ENCODE assay signal across 8 mouse cellular contexts in genomic region chr13:37824956-37825645, GRCm38 (mm10). TPM values are rescaled to one million over a fixed set of nuclear protein-coding genes. Genes with fewer than 3 reads are reported as not detected.
DNase-seq lines count a peak whose midpoint lies in the region; ATAC-seq and TF ChIP-seq lines count a peak whose summit lies in the region.

No protein-coding gene starts in this region.

- no peak for TF ChIP-seq POLR2A in lung, adult 2 months (IDR thresholded peaks at IDR 0.05; ENCODE audit: borderline replicate concordance, extremely low read depth, low read depth, low read length)

- H3K4me3 ChIP-seq in lung, adult 2 months (replicated peaks; ENCODE audit: extremely low read depth, low read depth, low read length) = peak overlapping the region; percentile 97
- H3K4me3 ChIP-seq in forebrain, postnatal 0 days (ENCODE audit: low read depth, low read length) = peak overlapping the region; percentile 56
- H3K4me3 ChIP-seq in kidney, postnatal 0 days (replicated peaks; ENCODE audit: low read depth, low read length) = peak overlapping the region; percentile 93
- peak overlapping the region; percentile 64 for H3K4me3 ChIP-seq in midbrain, embryonic 13.5 days (replicated peaks)

- WGBS in lung, adult 2 months = 20% methylated on average over 27 of the region's 27 CpGs
- 6% methylated on average over 27 of the region's 27 CpGs for WGBS in forebrain, postnatal 0 days
- 8% methylated on average over 27 of the region's 27 CpGs for WGBS in kidney, postnatal 0 days
- WGBS in midbrain, embryonic 13.5 days = 2% methylated on average over 27 of the region's 27 CpGs

- no peak for ATAC-seq in forebrain, postnatal 0 days
- no peak for ATAC-seq in kidney, postnatal 0 days (replicated peaks; ENCODE audit: low FRiP score, low read depth)
- no peak for ATAC-seq in midbrain, embryonic 13.5 days

- TF ChIP-seq CTCF in lung, adult 2 months (IDR thresholded peaks at IDR 0.05; ENCODE audit: insufficient read depth, low read length) = no peak
- no peak for TF ChIP-seq CTCF in forebrain, postnatal 0 days (IDR thresholded peaks at IDR 0.05; ENCODE audit: low read depth)
- TF ChIP-seq CTCF in kidney, postnatal 0 days (IDR thresholded peaks at IDR 0.05; ENCODE audit: low read depth) = no peak

- H3K36me3 ChIP-seq in forebrain, postnatal 0 days (ENCODE audit: insufficient read depth) = no peaks in the 10 kb centered on the region
- no peaks in the 10 kb centered on the region for H3K36me3 ChIP-seq in kidney, postnatal 0 days (ENCODE audit: insufficient read depth, low read length)
- no peaks in the 10 kb centered on the region for H3K36me3 ChIP-seq in midbrain, embryonic 13.5 days

- peak overlapping the region; percentile 96 for H3K4me2 ChIP-seq in forebrain, postnatal 0 days (ENCODE audit: low read depth)
- peak overlapping the region; percentile 93 for H3K4me2 ChIP-seq in kidney, postnatal 0 days (ENCODE audit: low read length)
- peak overlapping the region; percentile 96 for H3K4me2 ChIP-seq in midbrain, embryonic 13.5 days (replicated peaks)

- peak overlapping the region; percentile 37; the same call in 1 of the 2 replicates for H3K9ac ChIP-seq in forebrain, postnatal 0 days
- peak overlapping the region; percentile 87 for H3K9ac ChIP-seq in kidney, postnatal 0 days (ENCODE audit: low read depth, low read length)
- H3K9ac ChIP-seq in midbrain, embryonic 13.5 days (replicated peaks) = peak overlapping the region; percentile 62

- DNase-seq in lung, adult 2 months = peak; percentile 46
- DNase-seq in lung, adult 18-20 months = no peak
- DNase-seq in adrenal gland, postnatal 36 days = peak; percentile 21 to 50
- peak; percentile 8 for DNase-seq in forebrain, postnatal 0 days
- DNase-seq in kidney, postnatal 0 days (ENCODE audit: low spot score) = peak; percentile 44
- peak; percentile 43 to 49 for DNase-seq in thymus, postnatal 10 days (ENCODE audit: low spot score in 2 of 2)
- DNase-seq in MN1 (ENCODE audit: low spot score) = no peak

- peaks cover 39% of the 10 kb centered on the region for H3K27me3 ChIP-seq in forebrain, postnatal 0 days (ENCODE audit: insufficient read depth, low read length)
- H3K27me3 ChIP-seq in kidney, postnatal 0 days (ENCODE audit: insufficient read depth, low read length) = no peaks in the 10 kb centered on the region
- peaks cover 63% of the 10 kb centered on the region for H3K27me3 ChIP-seq in midbrain, embryonic 13.5 days

- no peak overlapping the region for H3K27ac ChIP-seq in forebrain, postnatal 0 days (ENCODE audit: low read depth, low read length)
- H3K27ac ChIP-seq in kidney, postnatal 0 days = peak overlapping the region; percentile 94; the same call in 1 of the 2 replicates
- H3K27ac ChIP-seq in midbrain, embryonic 13.5 days = no peak overlapping the region

- H3K4me1 ChIP-seq in lung, adult 2 months (ENCODE audit: control insufficient read depth, insufficient read depth, low read length) = peaks cover 7% of the 10 kb centered on the region
- peaks cover 14% of the 10 kb centered on the region; the same call in 1 of the 2 replicates for H3K4me1 ChIP-seq in forebrain, postnatal 0 days (ENCODE audit: insufficient read depth)
- H3K4me1 ChIP-seq in kidney, postnatal 0 days (replicated peaks; ENCODE audit: insufficient read depth, low read length) = peaks cover 11% of the 10 kb centered on the region
- peaks cover 43% of the 10 kb centered on the region for H3K4me1 ChIP-seq in midbrain, embryonic 13.5 days (replicated peaks)

- H3K9me3 ChIP-seq in forebrain, postnatal 0 days (ENCODE audit: low read length) = no peaks in the 10 kb centered on the region
- no peaks in the 10 kb centered on the region for H3K9me3 ChIP-seq in kidney, postnatal 0 days (replicated peaks; ENCODE audit: low read length)
- H3K9me3 ChIP-seq in midbrain, embryonic 13.5 days = no peaks in the 10 kb centered on the region

RNA-seq across cellular contexts. Expression of gene Rreb1, which starts 46.9 kb away (rescaled TPM):
- 23.0 and 23.7 TPM in 2 replicates for polyA plus RNA-seq in lung, adult 2 months (2012; rRNA removed)
- 10 to 100 TPM; 54.1 to 71.5 TPM for total RNA-seq in adrenal gland, postnatal 36 days (2021)
- total RNA-seq in forebrain, postnatal 0 days (2014; rRNA removed) = 4.9 and 11.6 TPM in 2 replicates
- 1.0 and 1.6 TPM in 2 replicates for polyA plus RNA-seq in forebrain, postnatal 0 days (2015; fragmentation: Nextera tagmentation; extraction: Ambion mirVana)
- polyA plus RNA-seq in kidney, postnatal 0 days (2015; fragmentation: Nextera tagmentation; extraction: Ambion mirVana) = 9.0 and 10.4 TPM in 2 replicates
- polyA plus RNA-seq in midbrain, embryonic 13.5 days (2015; fragmentation: Nextera tagmentation; extraction: Ambion mirVana) = 2.5 and 2.7 TPM in 2 replicates

Comparison
In these comparisons a context has a peak if more than half of its experiments do, and no peak if none do; other contexts are left out.
1. DNase-seq: peak in lung, adult 2 months (single experiment), adrenal gland, postnatal 36 days (2 of 2), forebrain, postnatal 0 days (single experiment), kidney, postnatal 0 days (single experiment) and thymus, postnatal 10 days (2 of 2); none in lung, adult 18-20 months (0 of 2) and MN1 (single experiment).
2. H3K9ac ChIP-seq: peak in every context shown above with its lines; median percentile 87 in kidney, postnatal 0 days; 62 in midbrain, embryonic 13.5 days; 37 in forebrain, postnatal 0 days.
3. Peak in every context shown above with its lines, with median percentiles within 50 percentile points of each other: H3K4me3 ChIP-seq and H3K4me2 ChIP-seq.